Mouse (Mus musculus) MEL (cell line): ENCODE data around the gene Gipc2.

Experiments
- CHD2 ChIP-seq: IDR thresholded peaks from 2 replicates; pipeline ENCODE4 v1.6.1; 2011; ENCODE audit warnings: low read length, improper control_type of control experiment
- CTCF ChIP-seq, 3 experiments: IDR thresholded peaks in 2 of 3; conservative IDR thresholded peaks in 1 of 3; 2 replicates each; pipeline ENCODE4 v1.5.1; 2011 to 2012; ENCODE audit warnings: low read length in 3 of 3, low read depth in 2 of 3, mild to moderate bottlenecking in 2 of 3, improper control_type of control experiment in 1 of 3, inconsistent platforms in 1 of 3, mixed read lengths in 1 of 3, moderate library complexity in 1 of 3; ENCODE audit not compliant: control insufficient read depth in 1 of 3, insufficient read depth in 1 of 3, poor library complexity in 1 of 3, severe bottlenecking in 1 of 3
- ELF1 ChIP-seq: IDR thresholded peaks from 2 replicates; pipeline ENCODE4 v1.6.1; 2014; ENCODE audit warnings: low read depth, mild to moderate bottlenecking, inconsistent platforms, low read length, improper control_type of control experiment, moderate library complexity
- EP300 ChIP-seq, 2 experiments: IDR thresholded peaks; 2 replicates each; pipeline ENCODE4 v1.6.1; 2011; ENCODE audit warnings: improper control_type of control experiment in 2 of 2, low read length in 2 of 2, low read depth in 1 of 2, mild to moderate bottlenecking in 1 of 2
- ETS1 ChIP-seq: IDR thresholded peaks from 2 replicates; pipeline ENCODE4 v1.6.1; 2012; ENCODE audit warnings: low read depth, mild to moderate bottlenecking, inconsistent platforms, low read length, improper control_type of control experiment, moderate library complexity
- GABPA ChIP-seq: IDR thresholded peaks from 2 replicates; pipeline ENCODE4 v1.6.1; 2012; ENCODE audit warnings: low read depth, mild to moderate bottlenecking, inconsistent platforms, low read length, improper control_type of control experiment, moderate library complexity
- POLR2A ChIP-seq, 2 experiments: IDR thresholded peaks; 2 replicates each; pipeline ENCODE4 v1.6.1; 2011 to 2012; ENCODE audit warnings: low read length in 2 of 2, mild to moderate bottlenecking in 2 of 2, control low read depth in 1 of 2, improper control_type of control experiment in 1 of 2, low read depth in 1 of 2, moderate library complexity in 1 of 2; ENCODE audit not compliant: control insufficient read depth in 1 of 2, insufficient read depth in 1 of 2, poor library complexity in 1 of 2
- POLR2AphosphoS2 ChIP-seq: IDR thresholded peaks from 2 replicates; pipeline ENCODE4 v1.6.1; 2011; ENCODE audit warnings: low read length, improper control_type of control experiment
- RCOR1 ChIP-seq: IDR thresholded peaks from 2 replicates; pipeline ENCODE4 v1.6.1; 2012; ENCODE audit warnings: low read depth, mild to moderate bottlenecking, inconsistent platforms, low read length, improper control_type of control experiment
- SIN3A ChIP-seq: IDR thresholded peaks from 2 replicates; pipeline ENCODE4 v1.6.1; 2012; ENCODE audit warnings: low read length, improper control_type of control experiment, inconsistent platforms

DNA sequence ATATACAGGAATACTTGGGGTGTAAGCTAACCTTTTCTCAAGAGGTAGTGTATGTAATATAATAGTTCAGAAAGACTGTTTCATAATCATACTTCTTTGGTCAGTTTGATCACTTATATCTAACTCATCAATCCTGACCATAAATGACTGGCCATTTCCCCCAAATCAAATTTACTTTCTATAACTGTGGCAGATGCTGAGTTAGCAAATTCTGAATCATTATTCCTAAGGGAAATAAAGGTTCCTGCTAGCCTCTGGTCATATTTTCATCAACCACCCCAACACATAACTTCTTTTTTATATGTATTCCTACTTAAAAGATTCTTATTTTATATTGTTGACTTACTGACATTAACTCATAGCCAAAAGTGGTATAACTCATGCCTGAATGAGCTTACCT, 36.9 kb upstream of the Gipc2 start:
- TF ChIP-seq POLR2AphosphoS2 (no peak), CTCF (IDR thresholded peaks at IDR 0.05 in 2 of 3, conservative IDR thresholded peaks at IDR 0.05 in 1 of 3; ENCODE audit: control insufficient read depth in 1 of 3, insufficient read depth in 1 of 3, low read depth in 2 of 3, low read length in 3 of 3, poor library complexity in 1 of 3, severe bottlenecking in 1 of 3) (no peak), EP300 (IDR thresholded peaks at IDR 0.05; ENCODE audit: low read depth in 1 of 2, low read length in 2 of 2) (no peak), SIN3A (no peak), POLR2A (IDR thresholded peaks at IDR 0.05; ENCODE audit: control insufficient read depth in 1 of 2, insufficient read depth in 1 of 2, low read depth in 1 of 2, low read length in 2 of 2, poor library complexity in 1 of 2) (no peak), GABPA (no peak), ELF1 (no peak), RCOR1 (no peak), ETS1 (no peak), CHD2 (no peak)
